Comparison of ENCODE assay signal across 31 mouse cellular contexts in genomic region chr2:118051610-118052009, GRCm38 (mm10).
"Had no signal": no experiment of that assay in that cellular context is flagged by ENCODE, and none has a peak within 500 bp of the region (broad histone marks: within the 10 kb centered on the region; RNA-seq: fewer than 3 reads in every experiment).

No protein-coding gene starts in this region.

- H3K27me3 ChIP-seq: limb, embryonic 12.5 days; limb, embryonic 13.5 days; limb, embryonic 15.5 days; liver, embryonic 12.5 days; liver, embryonic 13.5 days; liver, embryonic 15.5 days; lung, embryonic 15.5 days; megakaryocyte, embryonic 14.5 days; midbrain, embryonic 12.5 days; midbrain, embryonic 13.5 days; midbrain, embryonic 15.5 days; neural tube, embryonic 12.5 days had no signal

- H3K36me3 ChIP-seq: limb, embryonic 10.5 days; limb, embryonic 12.5 days; limb, embryonic 13.5 days; limb, embryonic 15.5 days; liver, embryonic 12.5 days; liver, embryonic 13.5 days; liver, embryonic 15.5 days; lung, embryonic 15.5 days; midbrain, embryonic 10.5 days; midbrain, embryonic 12.5 days; midbrain, embryonic 13.5 days; midbrain, embryonic 15.5 days; neural tube, embryonic 12.5 days had no signal

- H3K4me2 ChIP-seq: limb, embryonic 12.5 days; limb, embryonic 13.5 days; limb, embryonic 15.5 days; liver, embryonic 11.5 days; liver, embryonic 12.5 days; liver, embryonic 13.5 days; liver, embryonic 15.5 days; lung, embryonic 14.5 days; lung, embryonic 15.5 days; midbrain, embryonic 11.5 days; midbrain, embryonic 12.5 days; midbrain, embryonic 13.5 days; midbrain, embryonic 15.5 days; neural tube, embryonic 12.5 days had no signal

- H3K9ac ChIP-seq: limb, embryonic 12.5 days; limb, embryonic 13.5 days; limb, embryonic 15.5 days; liver, embryonic 12.5 days; liver, embryonic 13.5 days; liver, embryonic 14.5 days; liver, embryonic 15.5 days; liver, postnatal 0 days; lung, embryonic 14.5 days; lung, embryonic 15.5 days; midbrain, embryonic 12.5 days; midbrain, embryonic 13.5 days; midbrain, embryonic 15.5 days; neural tube, embryonic 12.5 days had no signal

- DNase-seq: left cerebral cortex, postnatal 4 days; liver; liver, embryonic 13.5 days; liver, postnatal 0 days; lung, adult 18-20 months; lung, adult 2 months; lung, embryonic 14.5 days; lung, postnatal 10 days; lung, postnatal 14 days; lung, postnatal 36 days; lung, postnatal 4 days; midbrain, embryonic 14.5 days had no signal

- H3K27ac ChIP-seq: limb, embryonic 10.5 days; limb, embryonic 12.5 days; limb, embryonic 13.5 days; limb, embryonic 15.5 days; liver, embryonic 12.5 days; liver, embryonic 13.5 days; liver, embryonic 14.5 days; liver, embryonic 15.5 days; lung, embryonic 15.5 days; macrophage; midbrain, embryonic 10.5 days; midbrain, embryonic 12.5 days; midbrain, embryonic 13.5 days; midbrain, embryonic 15.5 days; neural tube, embryonic 12.5 days had no signal

- H3K4me1 ChIP-seq: limb, embryonic 10.5 days; limb, embryonic 12.5 days; limb, embryonic 13.5 days; liver, embryonic 12.5 days; liver, embryonic 13.5 days; liver, embryonic 15.5 days; midbrain, embryonic 10.5 days; midbrain, embryonic 12.5 days; midbrain, embryonic 13.5 days; midbrain, embryonic 15.5 days; neural tube, embryonic 12.5 days had no signal

- ATAC-seq: liver, embryonic 12.5 days; liver, postnatal 0 days; lung, postnatal 0 days; midbrain, embryonic 13.5 days; midbrain, embryonic 15.5 days; midbrain, embryonic 16.5 days had no signal

- H3K4me3 ChIP-seq: limb, embryonic 10.5 days; limb, embryonic 12.5 days; limb, embryonic 13.5 days; limb, embryonic 15.5 days; liver, embryonic 12.5 days; liver, embryonic 13.5 days; liver, embryonic 15.5 days; lung, embryonic 15.5 days; megakaryocyte, embryonic 14.5 days; midbrain, embryonic 10.5 days; midbrain, embryonic 12.5 days; midbrain, embryonic 13.5 days; midbrain, embryonic 15.5 days; neural tube, embryonic 12.5 days had no signal

- H3K9me3 ChIP-seq: limb, embryonic 10.5 days; limb, embryonic 12.5 days; limb, embryonic 13.5 days; limb, embryonic 15.5 days; liver, embryonic 12.5 days; liver, embryonic 13.5 days; liver, embryonic 15.5 days; lung, embryonic 15.5 days; megakaryocyte, embryonic 14.5 days; midbrain, embryonic 10.5 days; midbrain, embryonic 12.5 days; midbrain, embryonic 13.5 days; midbrain, embryonic 15.5 days; neural tube, embryonic 12.5 days had no signal
